Mouse (Mus musculus) CD4-positive helper T cell, adult 2 months (primary cell): Measurements from ENCODE around the gene Dhrs11.
"Not testable (repeated sequence)": the region's sequence is repeated elsewhere in the genome, so short reads cannot be mapped to it uniquely, and the experiment has no call there.

ENCODE experiments used
- DNase-seq: peaks from one replicate; pipeline ENCODE4 v3.0.0-alpha.2; 2012; ENCODE audit warnings: low read depth, missing footprints, low spot score

Gene Dhrs11

DNA sequence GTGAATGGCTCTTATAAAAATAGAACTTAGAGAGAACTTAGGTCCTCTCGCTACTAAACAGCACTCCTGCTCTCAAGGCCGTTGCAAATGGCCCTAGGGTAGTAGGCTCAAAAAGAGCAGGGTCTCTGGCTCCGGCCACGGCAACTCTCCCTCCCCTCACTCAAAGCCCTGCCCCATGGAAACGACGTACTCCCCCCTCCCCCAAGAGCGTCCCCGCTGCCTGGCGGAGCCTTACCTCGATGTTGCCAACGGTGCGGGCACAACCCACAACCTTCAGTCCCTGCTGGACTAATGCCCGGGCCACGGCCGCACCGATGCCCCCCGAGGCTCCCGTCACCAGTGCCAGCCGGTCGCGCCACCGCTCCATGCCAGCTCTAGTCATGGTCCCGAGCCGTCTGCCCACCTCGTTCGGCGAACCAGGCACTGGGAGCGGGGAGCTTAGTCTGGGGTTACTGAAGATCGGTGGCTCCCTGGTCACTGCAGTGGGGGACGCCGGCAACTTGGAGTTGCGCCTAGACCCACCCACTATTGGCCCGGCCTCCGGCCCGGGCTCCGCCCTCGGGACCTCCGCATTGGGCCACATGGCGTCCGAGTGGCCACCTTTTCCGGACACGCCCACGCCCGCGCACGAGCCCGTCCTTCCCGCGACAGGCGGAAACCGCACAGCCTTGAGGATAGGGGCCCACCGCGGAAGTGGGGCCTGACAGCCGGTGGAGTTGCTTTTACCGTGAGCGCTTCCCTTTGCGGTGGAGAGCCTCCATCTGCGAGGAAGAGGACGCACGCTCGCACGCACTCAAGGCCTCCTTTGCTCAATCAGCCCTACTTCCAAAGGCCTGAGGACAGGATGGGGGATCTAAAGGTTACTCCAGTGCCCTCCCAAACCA is at the start of gene Dhrs11:
TSS of gene Dhrs11 (minus strand) at position 479 of the 884 bp plus-strand sequence.
- peak; percentile 89 for DNase-seq

DNA sequence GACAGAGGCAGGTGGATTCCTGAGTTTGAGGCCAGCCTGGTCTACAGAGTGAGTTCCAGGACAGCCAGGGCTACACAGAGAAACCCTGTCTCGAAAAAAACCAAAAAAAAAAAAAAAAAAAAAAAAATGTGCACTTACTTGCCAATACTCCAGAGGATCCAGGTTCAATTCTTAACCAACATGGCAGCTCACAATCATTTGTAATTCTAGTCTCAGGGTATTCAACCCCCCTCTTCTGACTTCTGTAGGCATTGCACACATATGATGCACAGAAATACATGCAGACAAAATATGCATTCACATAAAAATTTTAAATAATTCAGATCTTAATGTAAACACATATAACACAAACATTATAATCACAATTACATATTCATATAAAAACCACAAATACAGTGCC is 47.2 kb upstream of the Dhrs11 start:
- DNase-seq = not testable (repeated sequence)

DNA sequence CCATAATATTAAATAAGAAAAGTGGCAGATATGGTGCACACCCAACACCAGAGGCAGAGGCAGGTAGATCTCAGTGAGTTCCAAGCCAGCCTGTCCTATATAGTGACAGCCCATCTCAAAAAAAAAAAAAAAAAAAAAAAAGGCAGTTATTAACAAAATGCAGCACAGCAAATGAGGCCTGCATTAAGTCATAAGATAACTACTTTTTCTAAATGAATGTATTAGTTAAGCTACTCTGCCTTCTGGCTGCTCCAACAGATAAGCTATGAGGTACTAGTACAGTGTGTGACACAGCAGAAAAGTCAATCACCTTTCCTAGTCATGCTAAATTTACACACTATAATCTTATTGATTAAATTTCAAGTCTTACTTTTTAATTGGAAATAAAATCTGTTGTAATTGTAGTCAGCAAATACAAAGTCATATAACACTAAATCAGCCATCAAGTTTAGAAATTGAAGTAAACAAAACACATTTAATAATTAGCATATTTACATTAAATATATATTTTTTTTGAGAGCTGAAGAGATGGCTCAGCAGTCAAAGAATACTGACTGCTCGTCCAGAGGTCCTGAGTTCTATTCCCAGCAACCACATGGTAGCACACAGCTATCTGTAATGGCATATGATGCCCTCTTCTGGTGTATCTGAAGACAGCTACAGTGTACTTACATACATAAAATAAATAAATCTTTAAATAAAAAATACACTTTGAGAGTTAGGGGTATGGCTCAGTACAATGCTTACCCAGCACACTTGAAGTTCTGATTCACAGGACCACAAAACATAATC is 44.4 kb upstream of the Dhrs11 start:
- DNase-seq = no peak

DNA sequence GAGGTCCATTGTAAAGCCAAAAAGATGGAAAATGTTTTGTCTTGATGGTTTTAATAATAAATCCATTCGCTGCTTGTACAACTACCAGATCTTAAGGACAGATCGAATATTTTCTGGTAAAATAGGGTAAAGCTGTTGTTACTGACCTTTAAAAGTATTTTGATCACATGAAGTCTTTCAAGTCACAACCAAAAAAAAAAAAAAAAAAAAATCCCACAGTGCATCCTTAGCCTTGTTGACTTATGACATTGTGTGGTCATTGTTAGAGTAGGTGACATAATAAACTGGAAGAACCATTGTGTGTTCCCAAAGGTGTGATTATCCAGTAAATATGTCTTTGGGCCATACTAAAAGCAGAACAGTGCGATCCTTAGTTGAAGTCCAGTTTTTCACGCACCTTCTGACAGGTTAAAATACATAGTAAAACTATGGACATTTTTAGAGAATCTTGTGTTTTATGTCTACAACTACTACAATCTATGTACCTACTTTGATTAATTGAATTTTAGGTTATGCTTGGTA is 42.8 kb upstream of the Dhrs11 start:
- no peak for DNase-seq

DNA sequence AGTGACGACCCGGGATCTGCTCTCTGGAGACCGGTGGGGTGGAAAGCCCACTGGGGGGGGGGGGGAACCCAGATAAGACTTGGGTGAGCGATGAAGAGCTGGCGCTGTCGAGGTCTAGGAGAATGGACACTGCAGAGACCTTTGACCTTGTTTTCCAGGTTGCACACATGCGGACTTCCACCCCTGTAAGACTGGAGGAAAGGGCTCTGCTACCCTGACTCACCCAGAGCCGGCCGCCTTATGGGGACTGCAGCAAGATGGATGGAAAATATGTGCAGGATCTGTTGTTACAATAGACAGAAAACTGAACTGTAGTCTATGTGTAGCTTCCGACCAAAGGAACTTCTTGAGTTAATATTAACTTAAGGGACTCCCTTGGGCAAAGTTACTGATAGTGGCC is 42.3 kb upstream of the Dhrs11 start:
- no peak for DNase-seq

DNA sequence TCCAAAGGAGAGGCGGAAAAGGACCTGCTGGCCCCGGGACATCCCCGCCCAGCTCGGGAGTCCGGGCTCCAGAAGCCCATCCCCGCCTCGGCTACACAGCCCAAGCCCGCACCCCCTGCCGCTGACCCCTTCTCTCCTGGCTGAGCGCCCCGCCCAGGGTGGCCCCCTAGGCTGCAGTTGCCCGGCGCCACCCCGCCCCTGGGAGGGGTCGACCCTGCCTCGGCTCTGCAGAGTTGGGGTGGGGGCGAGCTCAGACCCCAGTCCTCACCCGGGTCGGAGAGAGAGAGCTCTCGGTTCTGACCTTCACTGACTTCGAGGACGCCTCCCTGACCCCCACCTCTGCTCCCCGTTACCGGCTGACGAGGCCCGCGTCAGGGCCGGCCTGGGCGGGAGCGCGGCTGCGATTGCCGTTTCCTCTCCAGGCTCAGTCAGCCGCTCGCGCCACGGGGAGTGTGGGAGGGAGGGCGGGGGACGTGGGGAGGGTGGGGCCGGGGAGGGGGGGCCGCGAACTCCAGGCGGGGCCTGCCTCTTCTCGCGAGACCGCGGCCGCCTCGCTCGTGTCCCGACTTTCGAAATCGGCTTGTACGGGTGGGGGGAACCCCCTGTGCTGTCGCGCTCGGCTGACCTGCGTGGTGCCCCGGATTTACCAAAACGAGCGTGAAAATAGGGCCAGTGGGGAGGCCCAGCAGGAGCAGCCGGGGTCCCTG is 41.7 kb upstream of the Dhrs11 start, which contains the start of gene Ggnbp2:
TSS of gene Ggnbp2 (minus strand) at position 481 of the 707 bp plus-strand sequence.
- peak; percentile 96 for DNase-seq

DNA sequence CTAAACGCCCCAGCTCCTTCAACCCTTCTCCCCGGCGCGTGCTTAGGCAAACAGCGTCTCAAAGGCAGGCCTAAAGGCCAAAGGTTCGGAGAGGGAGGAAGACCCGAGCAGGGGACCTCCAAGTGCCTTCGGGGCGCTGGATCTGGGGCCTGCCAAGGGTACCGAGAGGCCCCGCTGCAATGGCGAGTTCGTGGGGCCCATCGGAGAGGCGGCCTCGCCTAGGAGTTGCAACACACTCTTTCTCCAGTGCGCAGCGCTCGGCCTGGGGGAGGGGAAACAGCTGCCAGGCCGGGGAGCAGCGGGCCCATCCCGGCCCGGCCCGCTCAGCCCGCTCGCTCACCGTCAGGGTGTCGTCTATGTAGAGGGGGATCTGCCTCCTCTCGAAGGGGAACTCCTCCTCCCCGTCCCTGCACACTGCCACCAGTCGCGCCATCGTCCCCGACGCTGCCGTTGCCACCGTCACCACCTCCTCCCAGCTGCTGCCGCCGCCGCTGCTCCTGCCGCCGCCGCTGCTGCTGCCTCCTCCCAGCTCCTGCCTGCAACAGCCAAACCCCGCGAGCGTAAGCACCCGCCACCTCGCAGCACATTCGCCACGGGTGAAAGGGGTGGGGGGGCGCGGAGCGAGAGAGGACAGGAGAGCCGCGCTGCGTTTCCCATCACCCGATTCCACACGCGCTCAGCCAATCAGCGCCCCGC is 40.9 kb upstream of the Dhrs11 start:
- DNase-seq = peak; percentile 98

DNA sequence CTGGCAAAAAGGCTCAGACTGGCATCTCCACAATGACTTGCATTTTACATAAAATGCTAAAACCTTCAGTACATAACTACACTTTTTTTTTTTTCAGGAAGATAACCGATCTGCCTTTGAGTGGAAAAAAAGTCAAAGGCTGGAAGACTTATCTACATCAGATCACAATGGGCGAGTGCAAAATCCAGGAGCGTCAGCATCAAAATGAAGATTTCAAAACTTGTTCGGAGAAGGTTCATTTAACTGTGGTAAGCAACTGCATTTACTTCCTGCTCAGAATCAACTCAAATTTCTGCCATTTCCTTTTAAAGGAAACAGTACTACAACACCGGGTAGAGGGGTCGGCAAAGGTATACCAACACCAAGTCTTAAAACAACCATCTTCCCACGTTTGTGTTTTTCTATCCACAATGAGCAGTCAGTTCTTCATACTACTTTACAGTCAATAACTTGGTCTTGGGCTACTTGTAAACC is 40.0 kb upstream of the Dhrs11 start:
- DNase-seq = peak; percentile 57

DNA sequence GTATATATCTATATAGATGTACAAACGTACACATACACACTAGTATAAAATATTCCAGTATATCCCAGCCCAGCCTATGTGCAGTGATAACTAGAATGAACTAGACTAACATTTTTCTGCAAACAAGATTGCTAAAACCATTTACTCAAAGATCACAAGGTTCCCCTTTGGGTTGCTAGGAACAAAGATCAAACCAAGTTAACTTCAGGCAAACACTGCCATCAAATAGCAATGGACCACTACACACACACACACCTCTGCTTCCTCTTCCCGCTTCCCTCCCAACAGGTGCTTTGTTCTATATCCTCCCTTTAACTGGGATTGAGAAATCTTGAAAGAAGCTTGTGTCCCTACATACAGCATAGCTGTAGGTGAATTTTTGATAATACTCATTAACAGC is 38.8 kb upstream of the Dhrs11 start:
- DNase-seq = no peak

DNA sequence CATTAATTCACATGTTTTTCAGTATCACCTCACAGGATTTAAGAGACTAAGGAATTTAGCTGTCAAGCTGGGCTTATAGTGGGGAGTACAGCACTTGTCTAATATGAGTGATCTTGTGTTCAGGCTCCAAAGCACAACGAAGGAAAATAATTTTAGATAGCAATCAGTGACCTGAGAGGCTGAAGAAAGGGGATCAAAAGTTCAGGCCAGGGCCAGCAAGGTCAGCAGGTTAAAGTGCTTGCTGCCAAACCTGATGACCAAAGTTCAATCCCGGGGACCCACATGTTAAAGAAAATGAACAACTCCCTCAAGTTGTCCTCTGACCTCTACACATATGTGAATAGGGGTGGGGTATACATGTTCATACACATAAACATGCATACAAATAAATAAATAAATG is 36.5 kb upstream of the Dhrs11 start:
- no peak for DNase-seq

DNA sequence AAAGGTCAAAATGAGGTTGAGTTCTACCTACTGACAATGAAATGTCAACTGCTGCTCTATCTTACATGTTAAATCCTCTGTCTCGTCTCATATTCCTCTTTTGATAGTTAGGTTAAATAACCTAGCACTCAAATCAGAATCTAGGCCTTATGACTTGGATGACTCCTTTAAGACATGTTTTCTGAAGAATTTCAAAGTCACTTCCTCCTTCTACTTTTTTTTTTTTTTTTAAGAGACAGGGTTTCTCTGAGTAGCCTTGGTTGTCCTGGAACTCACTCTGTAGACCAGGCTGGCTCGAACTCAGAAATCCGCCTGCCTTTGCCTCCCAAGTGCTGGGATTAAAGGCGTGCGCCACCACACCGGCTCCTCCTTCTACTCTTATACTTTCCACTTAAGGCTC is 26.5 kb upstream of the Dhrs11 start:
- DNase-seq = no peak

DNA sequence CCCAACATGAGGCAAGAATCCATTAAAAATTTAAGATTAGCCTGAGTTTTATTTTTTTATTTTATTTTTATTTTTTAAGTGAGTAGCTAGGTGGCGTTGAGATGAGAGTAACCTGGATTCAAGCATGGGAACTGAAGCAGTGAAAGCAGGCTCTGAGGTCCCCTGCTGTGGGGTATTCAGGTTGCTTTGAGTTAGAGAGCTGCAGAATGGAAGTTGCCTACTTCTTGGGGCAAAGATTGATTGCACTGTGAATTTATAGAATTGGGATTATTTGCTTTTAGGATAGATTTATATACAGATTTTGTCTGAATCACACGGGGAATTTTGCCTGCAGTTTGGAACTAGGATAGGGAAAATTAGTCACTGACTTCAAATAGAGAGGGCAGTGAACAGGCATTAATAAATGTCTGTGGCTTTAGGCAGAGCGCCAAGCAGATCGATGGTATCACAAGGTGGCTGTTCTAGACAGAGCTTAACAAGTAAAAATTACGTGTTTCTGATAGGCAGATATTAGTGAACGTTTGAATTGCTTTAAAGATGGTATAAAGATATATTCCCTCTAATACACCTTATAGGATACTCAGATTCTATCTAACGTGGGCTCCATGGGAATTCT is 18.8 kb upstream of the Dhrs11 start:
- DNase-seq = no peak

DNA sequence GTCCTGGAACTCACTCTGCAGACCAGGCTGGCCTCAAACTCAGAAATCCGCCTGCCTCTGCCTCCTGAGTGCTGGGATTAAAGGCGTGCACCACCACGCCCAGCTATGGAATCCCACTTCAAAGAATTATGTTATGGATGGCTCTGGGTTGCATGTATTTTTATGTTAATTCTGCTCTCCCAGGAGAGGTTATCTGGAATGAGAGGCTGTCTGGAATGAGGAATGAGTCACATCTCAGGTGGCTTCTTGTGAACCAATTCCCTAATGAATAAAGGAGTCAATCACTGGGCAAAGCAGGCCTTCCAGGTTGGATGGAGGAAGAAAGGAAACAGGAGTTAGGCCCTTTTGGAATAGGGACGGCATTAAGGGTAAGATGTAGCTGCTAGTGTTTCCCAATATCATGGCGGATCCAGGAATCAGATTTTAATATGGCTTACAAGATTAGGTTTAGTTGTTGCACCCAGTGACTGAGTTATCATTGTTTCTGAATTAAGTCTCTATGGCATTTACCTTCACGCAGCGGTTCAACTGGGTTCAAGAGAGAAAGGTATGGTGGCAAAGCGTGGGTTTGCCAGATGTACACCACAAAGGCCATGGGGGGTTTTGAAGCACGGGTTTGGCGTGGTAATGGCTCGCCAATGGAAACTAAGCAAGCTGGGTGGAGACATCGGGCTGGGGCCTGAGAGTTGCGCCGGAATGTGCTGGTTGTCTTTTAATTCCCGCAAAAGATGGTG is 18.1 kb upstream of the Dhrs11 start:
- DNase-seq = no peak

DNA sequence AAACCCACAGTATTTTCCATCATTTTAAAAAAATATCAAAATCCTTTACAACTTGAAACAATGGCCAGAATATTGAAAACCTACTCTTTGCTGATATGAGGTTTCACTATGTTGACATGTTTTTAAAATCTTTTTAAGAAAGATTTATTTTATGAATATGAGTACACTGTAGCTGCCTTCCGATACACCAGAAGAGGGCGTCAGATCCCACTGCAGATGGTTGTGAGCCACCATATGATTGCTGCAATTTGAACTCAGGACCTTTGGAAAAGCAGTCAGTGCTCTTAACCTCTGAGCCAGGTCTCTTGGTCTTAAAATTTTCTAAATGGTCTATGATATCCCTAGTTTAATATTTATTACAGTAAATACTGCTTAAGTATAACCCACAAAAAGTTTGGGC is 10.5 kb upstream of the Dhrs11 start:
- DNase-seq = no peak

DNA sequence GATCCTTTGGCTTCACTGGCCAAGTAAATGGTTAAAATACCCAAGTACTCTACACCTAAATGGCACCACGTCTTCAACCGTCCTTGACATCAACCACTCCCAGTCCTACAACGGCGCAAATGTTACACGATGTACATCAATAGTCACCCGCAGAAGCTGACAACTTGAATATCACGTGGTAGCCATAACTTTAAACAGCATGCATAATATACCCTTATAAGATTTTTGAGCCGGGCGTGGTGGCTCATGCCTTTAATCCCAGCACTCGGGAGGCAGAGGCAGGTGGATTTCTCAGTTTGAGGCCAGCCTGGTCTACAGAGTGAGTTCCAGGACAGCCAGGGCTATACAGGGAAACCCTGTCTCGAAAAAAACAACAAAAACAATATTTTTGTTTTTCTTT is 701 bp upstream of the Dhrs11 start:
- not testable (repeated sequence) for DNase-seq

DNA sequence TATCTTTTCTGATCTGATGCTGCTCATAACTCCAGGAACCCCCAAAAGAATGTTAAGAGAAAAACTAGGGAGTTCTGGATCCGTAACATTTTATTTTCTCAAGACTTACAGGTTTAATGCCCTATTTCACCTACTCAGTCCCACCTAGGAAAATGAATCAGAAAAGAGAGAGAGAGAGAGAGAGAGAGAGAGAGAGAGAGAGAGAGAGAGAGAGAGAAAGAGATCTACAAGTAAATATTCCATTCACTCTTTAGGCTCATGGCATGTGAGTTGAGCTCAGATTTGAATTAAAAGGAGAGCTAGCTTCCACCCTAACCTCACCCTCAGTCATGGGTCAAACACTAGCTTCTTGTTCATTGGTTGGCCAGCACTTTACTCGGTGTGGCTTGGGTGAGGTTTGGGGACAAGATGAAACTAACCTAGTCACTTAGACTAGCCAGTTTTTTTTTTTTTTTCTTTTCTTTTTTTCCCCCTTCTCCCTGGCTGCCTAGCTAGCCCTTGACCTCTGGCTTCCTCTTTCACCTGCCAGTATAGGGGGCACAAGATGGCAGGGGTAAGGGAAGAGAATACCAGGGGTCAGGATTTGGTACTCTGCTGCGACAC is 792 bp downstream of the Dhrs11 start:
- peak; percentile 38 for DNase-seq

DNA sequence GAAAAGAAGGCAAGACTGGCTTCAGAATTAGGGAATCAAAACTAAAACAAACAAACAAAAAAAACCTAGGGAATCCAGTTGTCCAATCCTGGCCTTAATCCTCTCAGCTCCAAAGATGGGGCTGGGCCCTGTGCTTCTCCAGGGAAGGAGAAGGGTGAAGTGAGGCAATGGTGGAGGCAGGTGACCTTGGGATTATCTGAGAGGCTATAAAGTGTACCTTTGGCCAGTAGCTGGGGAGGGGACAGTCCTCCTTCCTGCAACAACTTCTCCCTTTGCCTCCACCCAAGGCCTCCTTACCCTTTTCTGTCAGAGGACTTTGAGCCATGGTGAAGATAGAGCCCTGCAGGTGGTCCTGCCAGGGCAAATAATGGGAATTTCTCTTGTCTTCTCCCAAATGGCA is 1.3 kb downstream of the Dhrs11 start:
- DNase-seq = no peak

DNA sequence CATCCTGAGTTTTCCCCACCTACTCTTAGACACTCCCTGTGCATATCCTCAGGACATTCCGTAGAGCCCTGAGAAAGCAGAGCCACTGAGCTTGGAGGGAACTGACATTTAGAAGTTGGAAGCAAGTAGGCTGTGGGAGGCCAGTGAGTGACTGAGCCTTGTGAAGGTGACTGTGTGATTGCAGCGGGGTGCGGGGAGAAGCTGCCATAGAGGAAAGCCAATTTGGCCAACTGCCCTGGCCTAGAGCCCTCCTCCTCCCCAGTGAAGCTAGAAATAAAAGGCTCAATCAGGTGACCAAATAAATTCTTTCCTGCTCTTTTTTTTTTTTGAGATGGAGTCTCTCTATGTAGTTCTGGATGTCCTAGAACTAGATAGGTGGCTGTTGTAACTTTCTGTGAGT is 2.6 kb downstream of the Dhrs11 start:
- no peak for DNase-seq

DNA sequence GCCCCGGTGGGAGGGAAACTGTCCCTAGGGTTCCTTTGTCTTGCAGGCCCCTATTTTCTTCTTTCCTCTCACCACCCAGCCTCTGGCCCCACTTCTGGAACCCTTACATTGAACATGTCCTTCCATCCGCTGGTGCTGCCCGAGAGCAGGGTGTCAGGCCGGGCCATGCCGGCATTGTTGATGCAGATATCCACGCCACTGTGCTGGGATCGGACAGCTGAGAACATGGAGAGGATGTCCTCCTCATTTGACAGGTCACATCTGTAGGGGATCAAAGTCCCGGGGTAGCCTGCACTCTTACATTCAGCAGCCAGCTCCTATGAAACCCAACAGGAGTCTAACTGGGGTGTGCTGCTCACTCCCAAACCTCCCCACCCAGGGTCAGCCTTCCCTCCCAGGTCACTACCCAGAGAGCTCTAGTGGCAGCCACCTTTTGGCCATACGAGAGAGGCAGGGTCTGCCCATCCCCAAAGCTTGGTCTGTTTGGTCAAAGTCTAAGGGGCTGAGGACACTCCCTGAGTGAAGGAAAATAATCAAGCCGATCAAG is 3.5 kb downstream of the Dhrs11 start:
- DNase-seq = no peak
